8 mouse cellular contexts compared by ENCODE assay signal in the genomic region with DNA sequence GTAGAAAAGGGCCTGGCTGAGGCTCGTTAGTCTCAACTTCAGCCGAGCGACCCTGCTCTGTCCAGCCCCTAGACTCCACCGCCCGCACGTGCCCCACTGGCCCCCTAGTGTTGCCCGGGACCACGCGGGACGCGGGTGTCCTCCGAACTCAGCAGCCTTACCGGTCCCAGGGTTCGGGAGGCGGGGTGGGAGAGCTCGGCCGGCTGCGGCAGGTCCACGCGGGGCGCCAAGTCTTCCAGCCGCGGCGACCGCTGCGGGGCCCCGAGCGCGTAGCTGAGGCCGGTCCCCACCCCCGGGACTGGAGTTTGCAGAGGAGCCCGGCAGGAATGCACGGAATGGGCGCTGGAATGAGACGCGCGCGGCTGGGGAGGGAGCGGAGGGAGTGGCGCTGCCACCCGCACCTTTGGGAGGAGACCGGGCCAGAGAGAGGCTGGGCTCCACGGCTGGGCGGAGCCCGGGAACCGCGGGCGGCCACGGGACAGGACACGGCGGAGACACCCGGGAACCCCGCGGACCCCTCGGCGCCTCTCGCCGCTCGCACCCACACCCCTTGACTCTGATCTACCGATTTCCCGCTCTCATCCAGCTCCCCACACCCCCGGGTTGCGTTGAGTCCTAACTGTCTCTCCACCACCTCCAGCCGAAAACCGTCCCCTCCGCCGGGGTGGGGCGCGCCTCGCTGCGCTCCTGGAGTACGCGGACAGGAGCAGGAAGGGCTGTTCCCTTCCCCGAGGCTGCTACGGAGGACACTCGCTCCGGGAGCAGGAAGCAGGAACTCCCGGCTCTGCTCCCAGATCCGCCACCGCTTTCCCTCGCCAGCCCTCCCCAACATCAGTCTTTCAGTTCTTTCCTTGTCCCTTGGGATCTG. TPM values are rescaled to one million over a fixed set of nuclear protein-coding genes. Genes with fewer than 3 reads are reported as not detected.
DNase-seq lines count a peak whose midpoint lies in the region; ATAC-seq lines count a peak whose summit lies in the region.

A gene (minus strand): TSS at position 690 of the 868 bp plus-strand sequence.

- peak; percentile 59 for ATAC-seq in forebrain, embryonic 14.5 days
- ATAC-seq in CD4-positive, CD25-positive, alpha-beta regulatory T cell, adult 4 months = no peak

- DNase-seq in R1 (ENCODE audit: low read depth, low spot score) = peak; percentile 88
- peak; percentile 67 for DNase-seq in cerebellum, adult 11 months
- DNase-seq in forebrain, embryonic 14.5 days (ENCODE audit: low spot score) = peak; percentile 43
- DNase-seq in heart, postnatal 25 days (ENCODE audit: low spot score) = peak; percentile 72
- peak; percentile 83 to 90 for DNase-seq in kidney, postnatal 36 days
- DNase-seq in right cerebral cortex, postnatal 14 days = peak; percentile 18

- H3K4me3 ChIP-seq in forebrain, embryonic 14.5 days (ENCODE audit: low read depth, low read length) = peak within 1 kb of the TSS; percentile 59
- H3K4me3 ChIP-seq in megakaryocyte, embryonic 14.5 days (replicated peaks) = peak within 1 kb of the TSS; percentile 91

- intact Hi-C loops in heart, postnatal 25 days (cut with DNase I) = no loop called here

- H3K9me3 ChIP-seq in forebrain, embryonic 14.5 days (replicated peaks; ENCODE audit: control insufficient read depth, low read length) = no peaks in the 10 kb centered on the region
- peaks cover 15% of the 10 kb centered on the region for H3K9me3 ChIP-seq in megakaryocyte, embryonic 14.5 days

- H3K4me2 ChIP-seq in forebrain, embryonic 14.5 days (ENCODE audit: low read length) = peak within 1 kb of the TSS; percentile 100

- no peak within 1 kb of the TSS for H3K27ac ChIP-seq in forebrain, embryonic 14.5 days (ENCODE audit: low read depth, low read length)

- peaks cover 25% of the 10 kb centered on the region for H3K4me1 ChIP-seq in forebrain, embryonic 14.5 days (ENCODE audit: control insufficient read depth, insufficient read depth, low read length)
- H3K4me1 ChIP-seq in megakaryocyte, embryonic 14.5 days = peaks cover 19% of the 10 kb centered on the region

- H3K36me3 ChIP-seq in forebrain, embryonic 14.5 days (ENCODE audit: control insufficient read depth, insufficient read depth, low read length) = no peaks in the 10 kb centered on the region
- H3K36me3 ChIP-seq in megakaryocyte, embryonic 14.5 days (replicated peaks; ENCODE audit: low read length) = no peaks in the 10 kb centered on the region

- H3K27me3 ChIP-seq in forebrain, embryonic 14.5 days (replicated peaks; ENCODE audit: control insufficient read depth, insufficient read depth, low read length) = peaks cover 47% of the 10 kb centered on the region
- peaks cover 88% of the 10 kb centered on the region for H3K27me3 ChIP-seq in megakaryocyte, embryonic 14.5 days (replicated peaks)

- under 1% methylated on average over 72 of the region's 81 CpGs for WGBS in forebrain, embryonic 14.5 days

- peak within 1 kb of the TSS; percentile 64 for H3K9ac ChIP-seq in forebrain, embryonic 14.5 days (ENCODE audit: low read length)

RNA-seq across cellular contexts. Expression of the gene that starts here (rescaled TPM):
- 0.18 and 0.37 TPM in 2 replicates for polyA plus RNA-seq in forebrain, embryonic 14.5 days (2014; fragmentation: Nextera tagmentation; extraction: Ambion mirVana)
- total RNA-seq in heart, postnatal 25 days (2021) = 1 to 10 TPM; 3.7 to 4.4 TPM
- polyA plus RNA-seq in megakaryocyte, embryonic 14.5 days (2012; ENCODE audit: insufficient read depth, low replicate concordance) = 0.16 TPM in 1 of 2 replicates, not detected in the other
- not detected for polyA plus RNA-seq in CD4-positive, CD25-positive, alpha-beta regulatory T cell, adult 4 months (2017; shearing (Covaris generic))

Comparison
In these comparisons a context has a peak if more than half of its experiments do, and no peak if none do; other contexts are left out.
1. Peak in DNase-seq, ATAC-seq, H3K4me3 ChIP-seq, H3K9ac ChIP-seq and H3K4me2 ChIP-seq in forebrain, embryonic 14.5 days; RNA of the gene not detected or under 1 TPM.
2. DNase-seq: peak in every context shown above with its lines; median percentile 88 in R1; 86 in kidney, postnatal 36 days; 72 in heart, postnatal 25 days; 67 in cerebellum, adult 11 months; 43 in forebrain, embryonic 14.5 days; 18 in right cerebral cortex, postnatal 14 days.